Mouse (Mus musculus) intestine, embryonic 15.5 days (tissue): ENCODE measurements at regions not wholly inside any gene's neighbourhood (a gene's known extent, or its start where the extent isn't known, plus 50 kb on each side); places are given as distances from the start of the nearest gene placed in this dataset.

Source experiments
- ATAC-seq: fragments of 200-750 bp; cut with Nextera tagmentation; 2 replicates; pipeline ENCODE4 v1.8.0; 2017; ENCODE audit warnings: moderate TSS enrichment, moderate library complexity
- H3K27ac ChIP-seq: fragments of 300-500 bp; sonication (generic); 2 replicates; pipeline ENCODE4 v1.5.1; 2015; ENCODE audit warnings: mild to moderate bottlenecking, inconsistent platforms
- H3K27me3 ChIP-seq: fragments of 300-500 bp; sonication (generic); replicated peaks from 2 replicates; pipeline ENCODE4 v1.6.1; 2015; ENCODE audit warnings: inconsistent platforms
- H3K36me3 ChIP-seq: fragments of 300-500 bp; sonication (generic); 2 replicates; pipeline ENCODE4 v1.6.1; 2015; ENCODE audit warnings: inconsistent platforms
- H3K4me1 ChIP-seq: fragments of 300-500 bp; sonication (generic); replicated peaks from 2 replicates; pipeline ENCODE4 v1.6.1; 2015; ENCODE audit warnings: inconsistent platforms
- H3K4me2 ChIP-seq: fragments of 300-500 bp; sonication (generic); replicated peaks from 2 replicates; pipeline ENCODE4 v1.6.1; 2015; ENCODE audit warnings: mild to moderate bottlenecking, inconsistent platforms
- H3K4me3 ChIP-seq: fragments of 300-500 bp; sonication (generic); replicated peaks from 2 replicates; pipeline ENCODE4 v1.5.1; 2015; ENCODE audit warnings: inconsistent platforms
- H3K9ac ChIP-seq: fragments of 300-500 bp; sonication (generic); 2 replicates; pipeline ENCODE4 v1.6.1; 2015; ENCODE audit warnings: inconsistent platforms
- H3K9me3 ChIP-seq: fragments of 300-500 bp; sonication (generic); 2 replicates; pipeline ENCODE4 v1.6.1; 2016; ENCODE audit warnings: inconsistent platforms
- WGBS: fragments of 180-500 bp; shearing (Covaris S2); methylation state at CpG from one replicate; pipeline ENCODE4 v1.1.7; 2015; 5-methylcytosine and 5-hydroxymethylcytosine counted together

DNA sequence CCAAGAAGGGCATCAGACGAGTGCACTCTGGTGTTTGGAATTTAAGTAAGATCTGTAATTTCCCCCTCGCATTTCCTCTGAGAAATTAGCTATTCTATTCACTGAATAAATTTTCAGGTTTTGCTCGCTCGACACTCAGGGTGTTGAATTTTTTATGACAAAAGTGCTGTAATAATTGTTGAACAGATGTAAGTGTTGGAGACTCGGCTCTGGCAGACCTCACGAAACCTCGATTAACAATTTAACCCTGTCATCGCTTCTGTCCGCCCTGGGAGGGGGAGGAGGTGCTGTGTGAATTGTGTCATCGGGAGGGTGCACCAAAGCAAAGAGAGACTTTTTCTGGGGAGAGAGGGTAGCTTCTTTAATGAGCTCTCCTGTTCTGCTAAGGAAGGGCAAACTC lies 518.5 kb downstream of the Vrk1 start:
- WGBS: 32% methylated on average over 10 of the region's 10 CpGs
- Histone ChIP-seq H3K4me1 (0 out of 2 replicates have a peak, but pooled peaks cover 4% of the 10 kb centered on the region), H3K9ac (no peak overlapping the region), H3K27me3 (peaks cover 4% of the 10 kb centered on the region; the same call in 1 of the 2 replicates), H3K9me3 (no peaks in the 10 kb centered on the region), H3K27ac (no peak overlapping the region), H3K4me2 (no peak overlapping the region), H3K36me3 (no peaks in the 10 kb centered on the region), H3K4me3 (no peak overlapping the region)
- no peak for ATAC-seq

DNA sequence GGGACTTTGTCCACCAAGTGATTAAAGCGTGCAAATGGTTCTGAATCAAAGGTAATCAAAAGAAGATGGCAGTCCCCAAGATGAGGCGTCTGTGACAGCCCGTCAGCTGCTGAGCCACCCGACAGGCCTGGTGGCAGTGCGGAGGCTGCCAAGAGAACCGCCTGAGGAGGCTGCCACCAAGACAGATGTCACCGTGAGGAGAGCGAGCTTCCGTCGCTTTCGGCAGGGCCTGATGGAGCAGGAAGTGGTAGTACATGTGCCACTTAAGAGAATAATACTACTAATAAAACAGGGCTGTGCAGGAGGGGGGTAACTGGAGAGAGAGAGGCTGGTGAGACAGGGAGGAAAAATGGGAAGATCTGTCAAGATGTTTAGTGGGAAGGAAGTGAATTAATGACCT lies 519.1 kb downstream of the Vrk1 start:
- Histone ChIP-seq H3K9ac (no peak overlapping the region), H3K9me3 (no peaks in the 10 kb centered on the region), H3K36me3 (no peaks in the 10 kb centered on the region), H3K27ac (no peak overlapping the region), H3K4me1 (0 out of 2 replicates have a peak, but pooled peaks cover 4% of the 10 kb centered on the region), H3K4me2 (no peak overlapping the region), H3K4me3 (no peak overlapping the region), H3K27me3 (peaks cover 4% of the 10 kb centered on the region; the same call in 1 of the 2 replicates)
- no peak for ATAC-seq
- 42% methylated on average over 11 of the region's 11 CpGs for WGBS

DNA sequence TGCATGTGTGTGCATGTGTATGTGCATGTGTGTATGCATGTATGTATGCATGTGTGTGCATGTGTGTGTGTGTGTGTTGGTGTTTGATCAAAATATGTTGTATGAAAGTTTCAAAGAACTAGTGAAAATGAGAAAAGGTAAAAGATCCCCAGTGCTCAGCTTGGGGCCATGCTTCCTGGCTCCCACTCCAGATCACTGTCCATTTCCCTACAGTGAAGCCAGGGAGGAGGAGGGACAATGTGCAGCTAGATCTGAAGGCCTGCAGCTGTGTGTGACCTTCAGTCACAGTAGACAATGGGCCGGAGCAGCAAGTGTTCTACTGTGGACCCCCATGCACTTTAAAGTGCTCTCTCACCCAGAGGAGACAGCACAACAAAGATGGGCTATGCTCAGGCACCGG lies 525.1 kb downstream of the Vrk1 start:
- no peak overlapping the region for H3K4me2 ChIP-seq
- H3K4me1 ChIP-seq: no peaks in the 10 kb centered on the region
- H3K27me3 ChIP-seq: no peaks in the 10 kb centered on the region; the same call in 1 of the 2 replicates
- no peak overlapping the region for H3K27ac ChIP-seq
- no peak for ATAC-seq
- H3K9me3 ChIP-seq: no peaks in the 10 kb centered on the region
- H3K4me3 ChIP-seq: no peak overlapping the region
- no peaks in the 10 kb centered on the region for H3K36me3 ChIP-seq
- H3K9ac ChIP-seq: no peak overlapping the region
- WGBS: 54% methylated on average over 2 of the region's 2 CpGs

DNA sequence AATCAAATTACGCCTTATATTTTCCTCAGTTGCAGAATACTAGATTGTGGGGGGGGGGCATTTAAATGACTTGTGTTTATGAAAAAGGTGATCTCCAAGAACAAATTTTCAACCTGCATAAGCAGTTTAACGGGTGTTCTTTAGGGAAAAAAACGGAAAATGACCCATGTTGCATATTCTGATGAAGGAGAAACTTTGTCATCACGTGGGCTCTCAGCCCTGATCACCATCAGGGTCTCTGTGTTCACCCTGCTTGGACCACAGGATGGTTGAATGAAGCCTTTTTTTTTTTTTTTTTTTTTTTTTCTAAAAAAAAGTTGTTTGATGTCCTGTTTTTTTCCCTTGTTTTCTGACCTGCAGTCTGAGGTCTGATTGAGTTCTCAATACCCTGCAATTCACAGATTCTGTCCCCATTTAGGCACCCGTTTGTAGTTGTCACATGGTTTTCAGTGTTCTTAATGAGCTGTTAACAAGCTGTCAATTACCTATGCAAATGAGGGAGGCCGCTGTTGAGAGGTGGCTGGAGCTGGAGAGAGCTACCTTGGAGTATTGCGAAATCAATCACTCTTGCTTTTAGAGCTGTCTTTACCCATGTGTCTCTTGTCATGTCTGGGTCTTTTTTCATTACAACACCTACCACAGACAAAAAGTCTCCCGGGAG lies 525.7 kb downstream of the Vrk1 start:
- Histone ChIP-seq H3K4me1 (no peaks in the 10 kb centered on the region), H3K27ac (no peak overlapping the region), H3K9ac (no peak overlapping the region), H3K4me2 (no peak overlapping the region), H3K36me3 (no peaks in the 10 kb centered on the region), H3K4me3 (no peak overlapping the region), H3K9me3 (no peaks in the 10 kb centered on the region), H3K27me3 (no peaks in the 10 kb centered on the region; the same call in 1 of the 2 replicates)
- ATAC-seq: no peak
- WGBS: 29% methylated on average over 8 of the region's 8 CpGs

DNA sequence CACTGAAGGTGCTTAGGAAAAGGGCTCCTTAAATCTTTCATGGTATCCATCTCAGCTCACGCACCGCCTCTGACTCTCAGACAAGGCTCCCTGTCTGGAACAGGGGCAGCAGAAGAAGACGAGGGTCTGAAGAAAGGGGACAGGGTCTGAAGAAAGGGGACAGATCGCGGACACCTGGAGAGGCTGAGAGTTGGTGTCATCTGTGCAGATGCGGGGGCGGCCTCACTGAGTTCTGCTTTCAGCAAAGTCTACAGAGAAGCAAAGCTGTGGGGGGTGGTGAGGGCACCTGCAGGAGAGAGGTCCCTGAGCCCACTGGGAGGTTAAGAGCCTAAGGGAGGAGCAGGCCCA lies 526.2 kb downstream of the Vrk1 start:
- 9% methylated on average over 7 of the region's 7 CpGs for WGBS

DNA sequence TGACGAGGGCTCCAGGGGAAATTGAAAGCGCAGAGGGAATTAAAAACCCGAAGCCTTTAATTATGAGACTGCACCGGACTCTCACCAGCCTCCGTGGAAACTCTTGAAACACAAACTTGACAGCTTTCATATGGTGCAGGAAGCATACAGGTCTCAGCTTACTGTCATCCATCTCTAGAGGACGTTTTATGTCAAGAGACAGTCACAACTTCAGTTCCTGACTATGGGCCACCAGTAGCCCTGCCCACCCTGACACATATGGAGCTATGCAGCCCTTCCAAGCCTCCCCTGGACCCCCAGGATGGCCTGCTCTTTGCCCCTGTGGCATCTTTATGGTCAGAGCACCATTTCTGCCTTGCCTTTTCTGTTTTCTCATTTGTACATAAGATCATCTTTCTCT lies 530.0 kb downstream of the Vrk1 start:
- H3K4me3 ChIP-seq: no peak overlapping the region
- H3K4me2 ChIP-seq: no peak overlapping the region
- H3K36me3 ChIP-seq: no peaks in the 10 kb centered on the region
- H3K27ac ChIP-seq: no peak overlapping the region
- ATAC-seq: no peak
- WGBS: 57% methylated on average over 6 of the region's 6 CpGs
- no peaks in the 10 kb centered on the region; the same call in 1 of the 2 replicates for H3K27me3 ChIP-seq
- H3K9ac ChIP-seq: no peak overlapping the region
- no peaks in the 10 kb centered on the region for H3K4me1 ChIP-seq
- no peaks in the 10 kb centered on the region for H3K9me3 ChIP-seq

More for the DNA sequence above, 526.2 kb downstream of the Vrk1 start:
- Histone ChIP-seq H3K27ac (no peak overlapping the region), H3K4me1 (no peaks in the 10 kb centered on the region), H3K4me3 (no peak overlapping the region), H3K36me3 (no peaks in the 10 kb centered on the region), H3K9me3 (no peaks in the 10 kb centered on the region), H3K27me3 (no peaks in the 10 kb centered on the region; the same call in 1 of the 2 replicates), H3K9ac (no peak overlapping the region), H3K4me2 (no peak overlapping the region)
- no peak for ATAC-seq

DNA sequence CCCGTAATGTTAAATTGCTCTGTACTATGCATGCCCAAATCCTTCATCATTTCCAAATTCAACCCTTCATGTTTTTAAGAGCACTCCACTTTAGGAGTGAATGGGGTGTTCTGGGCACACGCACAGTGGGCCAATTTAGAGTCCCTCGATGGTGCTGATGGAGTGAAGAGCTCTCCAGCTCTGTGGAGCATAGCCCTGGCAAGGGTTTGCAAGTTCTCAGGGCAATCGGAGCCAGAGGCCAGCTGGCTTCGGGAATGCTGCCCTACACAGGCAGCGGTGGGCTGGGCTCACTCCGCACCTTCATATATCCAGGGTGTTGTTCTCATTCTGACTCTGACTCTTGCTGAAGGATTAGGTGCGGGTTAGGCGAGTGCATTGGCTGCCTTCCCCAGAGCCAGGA lies 549.5 kb downstream of the Vrk1 start:
- no peaks in the 10 kb centered on the region for H3K4me1 ChIP-seq
- WGBS: 83% methylated on average over 9 of the region's 9 CpGs
- H3K36me3 ChIP-seq: no peaks in the 10 kb centered on the region
- H3K4me2 ChIP-seq: no peak overlapping the region
- no peak overlapping the region for H3K4me3 ChIP-seq
- H3K27me3 ChIP-seq: no peaks in the 10 kb centered on the region
- no peak for ATAC-seq
- no peak overlapping the region for H3K27ac ChIP-seq
- H3K9ac ChIP-seq: no peak overlapping the region
- no peaks in the 10 kb centered on the region for H3K9me3 ChIP-seq

DNA sequence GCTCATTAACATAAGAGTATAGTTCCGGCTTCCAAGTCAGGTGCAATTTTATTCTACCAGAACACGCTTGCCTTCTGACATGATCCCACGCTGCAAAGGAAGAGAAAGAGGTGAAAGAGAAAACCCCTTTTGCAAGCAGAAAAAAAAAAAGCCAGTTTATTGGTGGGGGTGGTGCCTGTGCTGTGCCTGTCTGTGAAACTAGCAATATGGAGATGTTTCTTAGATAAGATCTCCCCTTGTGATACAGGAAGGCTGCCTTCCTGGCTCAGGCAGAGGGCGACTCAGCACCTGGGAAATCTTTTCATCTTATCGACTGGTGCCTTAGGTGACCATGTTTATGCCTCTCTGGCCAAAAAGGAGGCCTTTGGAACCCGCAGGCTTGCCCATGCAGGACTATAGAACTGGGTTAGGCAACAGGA lies 555.2 kb downstream of the Vrk1 start:
- no peak for ATAC-seq
- H3K9me3 ChIP-seq: no peaks in the 10 kb centered on the region
- no peak overlapping the region for H3K9ac ChIP-seq
- H3K4me3 ChIP-seq: no peak overlapping the region
- no peaks in the 10 kb centered on the region for H3K36me3 ChIP-seq
- no peak overlapping the region for H3K27ac ChIP-seq
- H3K4me2 ChIP-seq: no peak overlapping the region
- no peaks in the 10 kb centered on the region for H3K27me3 ChIP-seq
- WGBS: 31% methylated on average over 6 of the region's 6 CpGs
- H3K4me1 ChIP-seq: no peaks in the 10 kb centered on the region

DNA sequence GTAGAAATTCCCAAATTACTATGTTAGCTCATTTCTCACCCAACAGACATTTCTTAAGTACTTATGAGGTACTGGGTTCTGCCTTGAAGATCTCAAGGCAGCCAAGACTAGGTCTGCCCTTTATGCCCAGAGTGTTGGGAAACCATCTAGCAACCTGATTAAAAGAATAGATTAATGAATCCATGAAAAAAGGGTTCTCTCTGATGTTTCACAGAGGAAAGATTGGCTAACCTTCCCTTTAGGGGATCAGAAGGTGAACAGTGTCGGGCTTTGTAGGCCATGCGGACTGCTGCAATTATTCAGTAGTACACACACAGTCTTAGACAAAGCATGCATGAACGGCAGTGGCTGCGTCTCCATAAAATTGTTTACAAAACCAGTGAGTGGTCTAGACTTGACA lies 556.3 kb downstream of the Vrk1 start:
- no peaks in the 10 kb centered on the region for H3K9me3 ChIP-seq
- H3K9ac ChIP-seq: no peak overlapping the region
- no peak overlapping the region for H3K27ac ChIP-seq
- WGBS: 78% methylated on average over 4 of the region's 4 CpGs
- ATAC-seq: no peak
- H3K4me3 ChIP-seq: no peak overlapping the region
- H3K36me3 ChIP-seq: no peaks in the 10 kb centered on the region
- no peak overlapping the region for H3K4me2 ChIP-seq
- H3K4me1 ChIP-seq: no peaks in the 10 kb centered on the region
- H3K27me3 ChIP-seq: no peaks in the 10 kb centered on the region

DNA sequence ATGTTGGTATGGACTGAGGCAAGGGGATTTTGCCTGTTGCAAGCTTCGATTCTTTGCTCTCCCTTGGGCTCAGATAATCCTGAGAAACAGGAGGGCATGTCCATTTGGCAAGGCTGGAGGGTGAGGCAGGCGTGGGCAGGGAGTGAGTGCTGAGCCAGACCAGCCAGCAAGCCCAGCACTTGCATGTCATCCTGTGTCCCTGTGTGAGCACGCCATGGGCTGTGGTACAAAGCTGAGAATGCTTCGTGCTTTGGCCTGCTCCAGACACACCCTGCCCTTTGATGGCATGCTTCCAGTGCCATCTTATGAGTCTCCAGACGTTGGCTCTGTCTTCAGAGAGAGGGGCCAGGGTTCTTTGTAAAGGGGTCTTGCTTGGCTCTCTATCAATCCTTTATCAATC lies 557.1 kb downstream of the Vrk1 start:
- no peak overlapping the region for H3K9ac ChIP-seq
- 74% methylated on average over 5 of the region's 5 CpGs for WGBS
- H3K27ac ChIP-seq: no peak overlapping the region
- no peaks in the 10 kb centered on the region for H3K36me3 ChIP-seq
- no peak for ATAC-seq
- H3K4me2 ChIP-seq: no peak overlapping the region
- no peaks in the 10 kb centered on the region for H3K27me3 ChIP-seq
- H3K4me3 ChIP-seq: no peak overlapping the region
- H3K9me3 ChIP-seq: no peaks in the 10 kb centered on the region
- H3K4me1 ChIP-seq: no peaks in the 10 kb centered on the region

DNA sequence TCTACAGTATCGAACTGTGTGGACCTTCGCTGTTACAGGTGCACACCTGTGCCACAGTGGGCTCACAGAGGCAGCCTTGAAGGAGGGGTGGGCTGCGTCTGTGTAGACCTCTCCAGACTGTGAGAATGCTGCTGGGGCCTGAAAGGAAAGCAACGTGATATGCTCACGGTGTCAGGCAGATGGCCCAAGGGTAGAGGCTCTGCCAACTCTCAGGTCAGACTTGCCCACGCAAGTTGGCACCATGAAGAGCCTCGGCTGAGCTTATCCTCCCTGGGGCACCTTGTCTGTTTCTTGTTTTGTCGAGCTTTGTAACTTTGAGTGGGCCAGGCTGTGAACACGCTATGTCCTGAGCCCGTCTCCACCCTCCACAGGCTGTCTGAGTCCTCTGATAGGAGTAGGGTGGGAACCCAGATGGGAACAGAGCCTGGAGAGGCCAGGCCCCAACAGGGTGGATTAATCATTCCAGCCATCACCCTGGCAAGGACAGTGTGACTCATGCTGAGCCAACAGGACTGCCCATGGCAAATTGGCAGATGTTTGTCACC lies 558.6 kb downstream of the Vrk1 start:
- no peak for ATAC-seq
- WGBS: 90% methylated on average over 10 of the region's 10 CpGs
- H3K4me1 ChIP-seq: no peaks in the 10 kb centered on the region
- no peak overlapping the region for H3K4me2 ChIP-seq
- H3K36me3 ChIP-seq: no peaks in the 10 kb centered on the region
- no peak overlapping the region for H3K4me3 ChIP-seq
- no peak overlapping the region for H3K9ac ChIP-seq
- no peaks in the 10 kb centered on the region for H3K9me3 ChIP-seq
- H3K27ac ChIP-seq: no peak overlapping the region
- H3K27me3 ChIP-seq: no peaks in the 10 kb centered on the region

DNA sequence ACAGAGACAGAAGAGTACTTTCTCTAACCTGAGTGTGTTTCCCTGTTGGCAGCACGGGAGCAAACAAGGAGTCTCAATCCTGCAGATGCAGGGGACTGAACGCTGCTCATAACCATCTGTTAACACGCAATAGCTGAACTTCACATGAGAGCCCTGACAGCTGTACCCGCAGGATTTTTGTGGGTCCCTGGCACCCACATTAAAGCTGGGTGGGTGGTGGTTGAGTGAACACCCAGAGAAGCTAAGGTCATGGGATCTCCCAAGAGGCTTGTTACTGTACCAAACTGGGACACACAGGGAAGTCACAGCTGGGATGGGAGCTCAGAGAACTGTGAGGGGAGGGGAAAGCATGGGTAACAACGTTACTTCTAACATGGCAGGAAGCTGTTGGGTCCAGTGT lies 562.9 kb downstream of the Vrk1 start:
- Histone ChIP-seq H3K27ac (no peak overlapping the region), H3K4me1 (no peaks in the 10 kb centered on the region), H3K36me3 (no peaks in the 10 kb centered on the region), H3K27me3 (no peaks in the 10 kb centered on the region), H3K9me3 (no peaks in the 10 kb centered on the region), H3K9ac (no peak overlapping the region), H3K4me3 (no peak overlapping the region), H3K4me2 (no peak overlapping the region)
- 83% methylated on average over 5 of the region's 5 CpGs for WGBS
- ATAC-seq: no peak

DNA sequence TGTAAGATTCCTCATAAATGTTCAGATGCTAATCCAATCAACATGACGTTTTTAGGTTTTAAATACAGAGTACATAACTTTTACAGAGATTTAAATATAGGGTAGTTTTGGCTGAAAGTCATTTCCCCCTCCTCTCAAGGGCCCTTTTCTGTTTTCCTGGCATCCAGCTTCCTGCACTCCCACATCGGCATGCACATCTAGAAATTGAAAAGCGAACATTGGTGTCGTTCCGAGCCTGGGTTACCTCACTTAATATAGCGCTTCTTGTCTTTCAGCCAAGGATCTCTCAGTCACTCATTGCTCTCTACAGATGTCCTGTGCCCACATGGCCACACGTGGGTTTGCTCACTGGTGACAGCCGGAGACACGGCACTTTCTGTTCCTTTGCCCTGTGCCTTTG lies 572.7 kb downstream of the Vrk1 start:
- H3K27me3 ChIP-seq: no peaks in the 10 kb centered on the region
- 61% methylated on average over 9 of the region's 9 CpGs for WGBS

More for the DNA sequence above, 572.7 kb downstream of the Vrk1 start:
- Histone ChIP-seq H3K4me3 (no peak overlapping the region), H3K4me1 (no peaks in the 10 kb centered on the region), H3K27ac (no peak overlapping the region), H3K9me3 (no peaks in the 10 kb centered on the region), H3K36me3 (no peaks in the 10 kb centered on the region), H3K4me2 (no peak overlapping the region), H3K9ac (no peak overlapping the region)
- no peak for ATAC-seq
